Mouse (Mus musculus): ENCODE data around the gene Lactb. TPM values are rescaled to one million over a fixed set of nuclear protein-coding genes. Genes with fewer than 3 reads are reported as not detected.

Gene Lactb
- total RNA-seq, 2 experiments from 2014 or later, result 21.5 to 23.9 TPM

DNA sequence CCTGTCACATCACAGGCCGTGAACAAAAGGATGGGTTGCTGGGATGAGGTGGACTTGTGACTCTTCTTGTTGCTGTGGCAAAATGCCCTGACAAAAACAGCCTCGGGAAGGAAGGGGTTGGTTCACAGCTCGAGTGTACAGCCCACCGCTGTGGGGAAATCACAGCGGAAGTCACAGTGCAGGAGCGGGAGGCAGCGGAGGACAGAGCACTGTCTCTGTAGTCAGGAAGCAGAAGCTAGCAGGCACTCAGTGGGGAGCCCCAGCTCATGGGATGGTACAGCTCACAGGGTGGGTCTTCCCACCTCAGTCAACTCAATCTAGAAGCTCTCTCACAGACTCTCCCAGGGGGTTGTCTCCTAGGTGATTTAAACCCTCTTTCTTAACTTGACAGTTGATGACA is 10.1 kb upstream of the Lactb start:
- no peak for DNase-seq
- intact Hi-C loops (cut with DNase I), result no loop called here

DNA sequence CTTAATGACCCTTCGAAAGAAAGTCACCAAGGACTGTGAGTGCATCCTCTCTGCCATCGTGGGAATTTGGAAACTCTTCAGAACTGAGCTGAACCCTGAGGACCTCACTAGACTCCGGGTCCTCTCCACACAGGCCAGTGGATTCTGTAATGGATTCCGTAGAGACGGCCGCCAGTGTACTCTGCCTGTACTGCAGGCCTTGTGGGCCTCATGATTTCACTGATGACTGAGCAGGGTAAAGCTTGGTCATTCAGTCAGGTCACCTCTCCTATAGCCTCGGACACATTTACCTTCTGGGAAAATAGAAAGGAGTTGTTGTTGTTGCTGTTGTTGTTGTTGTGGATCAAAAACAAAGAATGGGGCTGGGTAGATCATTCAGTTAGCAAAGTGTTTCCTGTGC is 6.8 kb upstream of the Lactb start:
- no peak for DNase-seq
- intact Hi-C loops (cut with DNase I), result no loop called here

DNA sequence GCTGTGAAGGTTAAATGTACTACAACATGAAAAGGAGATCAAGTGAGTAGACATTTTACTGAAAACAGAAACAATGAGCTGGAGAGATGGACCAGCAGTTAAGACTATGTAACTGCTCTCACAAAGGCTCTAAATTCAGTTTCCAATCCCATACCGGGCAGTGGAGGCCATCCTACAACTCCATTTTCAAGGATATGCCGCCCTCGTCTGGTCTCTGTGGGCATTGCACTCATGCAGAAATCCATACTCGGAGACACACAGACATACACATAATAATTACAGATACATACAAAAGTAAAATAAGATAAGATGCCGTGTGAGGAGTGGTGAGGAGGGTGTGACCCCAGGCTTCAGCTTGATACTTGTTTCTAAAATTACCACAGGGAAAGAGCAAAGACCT is 5.2 kb upstream of the Lactb start:
- intact Hi-C loops (cut with DNase I), result no loop called here
- DNase-seq, result peak; percentile 53 to 78

DNA sequence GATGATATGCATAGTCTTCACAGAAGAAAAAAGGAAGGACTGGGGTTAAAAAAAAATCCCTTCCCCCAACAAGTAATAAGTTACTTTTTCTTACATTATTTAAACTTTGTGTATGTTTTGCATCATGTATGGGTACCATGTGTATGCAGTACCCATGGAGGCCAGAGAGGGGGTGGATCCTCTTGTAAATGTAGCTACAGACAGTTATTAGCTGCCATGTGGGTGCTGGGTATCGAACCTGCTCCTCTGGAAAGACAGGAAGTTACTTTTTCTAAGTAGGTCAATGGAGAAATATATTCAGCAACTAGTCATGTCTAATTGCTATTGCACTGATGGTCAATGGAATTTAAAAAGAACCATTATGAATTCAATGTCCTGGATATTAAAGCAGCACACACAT is 3.2 kb upstream of the Lactb start:
- intact Hi-C loops (cut with DNase I), result loop anchor here (5.0 kb wide), 1 partner anchor 466 kb away; the partner anchor contains the start of gene Fbxl22

DNA sequence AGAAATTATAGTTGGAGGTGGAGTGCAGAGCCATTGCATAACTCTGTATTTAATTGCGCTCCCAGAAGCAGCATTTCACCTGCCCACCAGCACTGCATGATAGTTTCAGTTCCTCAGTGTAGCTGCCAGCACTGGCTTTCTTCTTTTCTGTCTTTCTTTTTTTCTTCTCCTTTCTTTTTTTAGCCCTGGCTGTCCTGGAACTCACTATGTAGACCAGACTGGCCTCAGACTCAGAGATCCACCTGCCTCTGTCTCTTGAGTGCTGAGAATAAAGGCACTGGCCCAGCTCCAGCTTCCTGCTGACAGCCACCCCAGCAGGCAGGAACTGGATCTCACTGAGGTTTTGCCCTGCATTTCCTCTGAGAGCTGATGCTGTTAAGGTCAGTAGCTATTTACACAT is 2.7 kb upstream of the Lactb start:
- peak in 1 of 2 experiments; percentile 13 for DNase-seq
- intact Hi-C loops (cut with DNase I), result loop anchor here (5.0 kb wide), 1 partner anchor 466 kb away; the partner anchor contains the start of gene Fbxl22

More for the DNA sequence above, 3.2 kb upstream of the Lactb start:
- DNase-seq, result no peak

DNA sequence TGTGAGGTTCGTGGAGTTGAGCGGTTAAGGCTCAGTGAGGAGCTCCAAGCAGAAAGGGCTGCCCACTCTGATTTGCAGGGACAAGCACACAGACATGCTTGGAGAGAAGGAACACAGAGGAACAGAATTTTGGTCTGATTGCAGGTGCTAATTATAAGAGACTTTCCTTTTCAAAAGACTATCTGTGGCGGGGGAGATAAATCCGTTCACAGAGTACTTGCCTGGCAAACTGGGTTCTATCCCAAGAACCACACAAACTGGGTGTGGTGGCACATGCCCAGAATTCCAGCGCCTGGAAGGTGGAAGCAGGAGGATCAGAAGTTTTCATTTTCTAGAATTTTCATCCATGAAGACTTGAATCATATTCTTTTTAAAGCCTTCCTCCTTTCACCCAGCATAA is 1.8 kb upstream of the Lactb start:
- DNase-seq, result no peak
- intact Hi-C loops (cut with DNase I), result loop anchor here (5.0 kb wide), 1 partner anchor 465 kb away; the partner anchor contains the start of gene Fbxl22

DNA sequence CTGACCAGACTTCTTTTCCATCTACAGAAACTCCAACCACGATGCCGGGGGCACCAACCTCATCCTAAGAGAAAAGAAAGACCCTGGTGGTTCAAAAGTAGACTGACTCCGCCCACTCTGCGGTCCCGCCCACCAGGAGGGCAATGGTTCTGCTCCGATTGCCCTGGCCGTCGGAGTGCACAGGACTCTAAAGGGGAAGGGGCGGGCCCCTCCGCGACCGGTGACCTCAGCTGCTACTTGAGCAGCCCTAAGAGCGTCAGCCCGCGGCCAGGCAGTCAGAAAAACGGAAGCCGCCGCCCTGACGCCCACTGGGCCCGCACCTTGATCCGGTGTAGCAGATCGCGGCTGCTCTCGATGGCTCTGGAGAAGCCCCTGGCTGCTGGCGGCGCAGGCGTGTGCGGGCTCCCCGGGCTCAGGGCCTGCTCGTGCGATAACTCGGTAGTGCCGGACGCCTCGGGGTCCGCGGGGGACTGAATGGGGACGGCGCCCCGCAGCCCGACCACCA is 511 bp downstream of the Lactb start:
- intact Hi-C loops (cut with DNase I), result loop anchor here (2.0 to 5.0 kb wide), 2 partner anchors 28 to 462 kb away; partner anchors contain the start of genes Fbxl22 and Rps27l

DNA sequence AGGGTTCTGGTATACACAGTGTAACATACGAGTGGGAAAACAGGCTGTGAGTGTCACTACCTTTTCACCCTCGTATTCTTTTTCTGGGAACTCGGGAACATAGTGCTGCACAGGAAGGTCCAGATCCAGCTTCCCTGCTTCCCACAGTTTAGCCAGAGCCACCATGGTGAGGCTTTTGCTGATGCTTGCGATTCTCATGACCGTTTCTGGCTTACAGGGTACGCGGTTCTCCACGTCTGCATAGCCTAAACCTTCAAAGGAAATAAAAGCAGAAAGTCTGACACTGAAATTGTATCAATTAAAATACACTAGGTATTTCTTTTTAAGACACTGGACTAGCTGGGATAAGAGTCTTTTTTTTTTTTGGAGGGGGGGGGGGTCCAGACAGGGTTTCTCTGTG is 4.2 kb downstream of the Lactb start:
- DNase-seq, result no peak
- intact Hi-C loops (cut with DNase I), result no loop called here

More for the DNA sequence above, 511 bp downstream of the Lactb start:
- peak; percentile 72 to 73 for DNase-seq

DNA sequence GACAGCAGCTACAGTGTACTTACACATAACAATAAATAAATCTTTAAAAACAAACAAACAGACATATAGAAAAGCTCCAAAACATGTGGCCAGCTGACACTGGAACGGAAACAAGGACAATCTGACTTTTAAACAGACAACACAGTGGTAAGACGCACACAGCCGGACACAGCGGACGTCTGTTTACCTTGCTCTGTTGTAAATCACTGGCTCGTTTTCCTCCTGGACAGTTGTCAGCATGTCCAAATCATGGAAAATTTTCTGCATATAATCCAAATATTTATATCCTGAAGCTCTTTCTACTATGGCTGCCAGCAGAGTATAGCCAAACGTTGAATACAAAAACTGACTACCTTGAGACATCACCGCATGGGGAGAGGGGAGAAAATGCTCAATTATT is 7.8 kb downstream of the Lactb start:
- DNase-seq, result no peak
- intact Hi-C loops (cut with DNase I), result no loop called here

DNA sequence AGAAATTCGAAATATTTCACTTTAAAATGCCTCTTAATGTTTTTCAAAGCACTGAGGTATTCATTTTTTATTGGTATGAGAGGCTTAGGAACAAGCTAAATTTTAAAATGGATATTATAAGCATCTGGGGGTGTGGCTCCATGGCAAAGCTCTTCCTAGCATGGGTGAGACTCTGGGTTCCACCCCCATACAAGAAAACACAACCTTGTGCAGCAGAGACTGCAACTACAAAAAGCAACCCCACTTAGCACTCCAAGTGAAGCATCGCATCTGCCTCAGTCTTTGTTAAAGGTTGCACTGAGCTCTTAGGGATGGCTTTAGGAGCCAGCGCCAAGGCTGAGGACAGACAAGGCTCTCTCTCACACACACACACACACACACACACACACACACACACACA is 13.8 kb downstream of the Lactb start:
- DNase-seq, result no peak
- intact Hi-C loops (cut with DNase I), result no loop called here

DNA sequence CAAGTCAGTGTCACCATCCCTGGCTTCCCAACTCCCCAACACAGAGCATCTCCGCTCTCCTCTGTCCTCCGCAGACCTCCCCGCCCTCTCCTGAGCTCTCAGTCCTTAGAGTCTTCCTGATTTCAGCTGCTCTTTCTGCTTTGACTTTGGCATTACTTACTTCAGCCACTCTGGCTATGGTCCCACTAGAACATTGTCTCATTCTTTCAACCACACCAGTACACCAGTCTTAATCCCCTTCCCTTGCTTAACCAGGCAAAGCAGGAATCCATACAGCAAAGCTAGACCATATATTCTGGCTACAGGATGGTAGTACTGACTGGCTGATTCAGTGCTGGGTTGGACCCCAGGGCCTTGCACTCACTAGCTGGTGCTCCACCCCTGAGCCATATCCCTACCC is 17.8 kb downstream of the Lactb start:
- no peak for DNase-seq
- intact Hi-C loops (cut with DNase I), result no loop called here

DNA sequence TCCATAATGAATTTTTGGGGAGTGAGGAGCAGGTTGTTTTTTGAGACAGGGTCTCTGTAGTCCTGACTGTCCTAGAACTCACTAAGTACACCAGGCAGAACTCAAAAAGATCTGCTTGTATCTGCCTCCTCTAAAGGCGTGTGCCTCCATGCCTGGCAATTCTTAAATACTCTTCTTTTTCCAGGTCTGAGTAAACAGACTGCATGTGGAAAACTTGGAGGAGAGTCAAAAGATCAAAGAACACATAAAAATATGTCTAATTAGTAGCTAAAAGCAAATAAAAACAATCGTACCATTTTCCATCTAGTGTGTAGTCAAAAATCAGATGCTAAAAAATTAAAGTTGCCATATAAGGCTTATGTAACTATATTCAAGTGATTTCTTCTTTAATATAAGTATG is 22.4 kb downstream of the Lactb start:
- no peak for DNase-seq
- intact Hi-C loops (cut with DNase I), result no loop called here

DNA sequence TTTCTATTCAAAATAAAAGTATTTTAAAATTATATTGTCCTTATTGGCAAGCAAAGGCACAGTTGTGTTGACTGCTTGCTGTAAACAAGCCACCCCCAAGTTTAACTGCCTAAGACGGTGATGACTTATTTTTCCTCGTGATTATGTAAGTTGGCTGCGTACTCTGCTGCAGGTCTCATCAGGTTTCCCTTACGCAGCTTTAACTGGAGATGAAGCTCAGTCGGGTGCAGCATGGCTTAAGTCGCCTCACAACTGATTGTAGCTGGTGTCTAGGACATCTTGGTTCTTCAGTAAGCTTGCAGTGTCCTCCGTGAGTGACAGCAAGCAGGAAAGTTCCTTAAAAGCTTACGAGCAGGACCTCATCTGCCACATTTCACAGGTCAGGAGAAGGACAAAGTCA is 23.0 kb downstream of the Lactb start:
- intact Hi-C loops (cut with DNase I), result no loop called here

DNA sequence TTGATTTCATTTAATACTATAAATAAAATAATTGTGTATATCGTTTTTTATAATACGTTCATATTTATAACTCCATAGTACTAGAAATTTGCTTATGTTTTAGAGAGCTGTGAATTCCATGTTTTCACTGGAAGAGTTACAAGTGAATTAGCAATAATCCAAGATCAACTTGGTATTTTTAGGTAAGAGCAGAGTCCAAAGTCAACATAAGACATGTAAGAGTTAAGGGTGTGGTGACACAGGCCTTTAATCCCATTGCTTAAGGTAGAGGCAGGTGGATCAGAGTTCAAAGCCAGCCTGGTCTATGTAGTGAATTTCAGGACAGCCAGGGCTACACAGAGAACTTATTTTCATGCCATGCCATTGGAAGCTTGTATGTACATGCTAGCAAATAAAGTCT is 26.7 kb downstream of the Lactb start:
- intact Hi-C loops (cut with DNase I), result no loop called here

More for the DNA sequence above, 23.0 kb downstream of the Lactb start:
- no peak for DNase-seq

DNA sequence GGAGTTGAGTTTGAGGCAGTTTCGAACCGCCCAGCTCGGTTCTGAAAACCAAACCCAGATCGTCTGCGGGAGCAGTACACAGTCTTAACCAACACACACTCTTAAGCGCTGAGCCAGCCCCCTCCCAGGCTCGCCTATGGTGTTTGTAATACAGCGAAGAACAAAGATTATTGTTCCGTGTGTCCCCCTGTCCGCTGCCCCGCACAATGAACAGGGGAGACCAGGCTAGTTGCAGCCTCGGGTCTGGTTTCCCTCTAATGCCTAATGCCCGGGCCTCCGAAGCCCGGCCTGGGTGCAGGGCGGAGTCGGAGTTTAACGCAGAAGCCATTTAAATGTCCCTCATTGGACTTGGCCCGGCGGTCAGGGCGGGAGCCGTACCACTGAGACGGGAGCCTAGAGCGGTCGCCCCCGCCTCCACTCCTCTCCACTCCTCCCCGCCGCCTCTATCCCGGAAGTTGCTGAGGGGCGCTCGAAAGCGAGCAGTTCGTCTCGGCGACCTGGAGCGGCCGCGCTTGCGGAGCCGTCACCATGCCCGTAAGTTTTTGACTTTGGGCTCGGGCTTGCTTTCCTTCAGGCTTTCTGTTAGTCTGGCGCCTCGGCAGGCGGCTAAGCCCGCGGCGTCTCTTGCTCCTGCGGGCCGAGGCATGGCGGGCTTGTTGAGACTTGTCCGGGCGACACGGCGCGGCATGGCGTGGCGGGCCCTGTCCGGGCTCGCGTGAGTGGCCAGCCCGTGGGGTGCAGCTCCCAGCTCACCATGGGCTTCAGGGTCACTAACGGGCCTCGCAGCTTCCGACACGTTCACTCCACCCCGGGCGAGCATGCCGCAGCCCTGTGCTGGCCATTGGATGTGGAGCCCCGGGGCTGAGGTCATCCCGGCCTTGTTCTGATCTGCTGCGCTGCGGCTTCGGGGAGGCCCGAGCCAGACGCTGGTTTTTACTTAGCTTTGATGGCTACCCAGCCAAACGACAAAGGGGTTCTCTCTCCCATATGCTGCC is 29.3 kb downstream of the Lactb start, which contains the start of gene Rps27l:
TSS of gene Rps27l (plus strand) at position 440 of the 995 bp plus-strand sequence.
- intact Hi-C loops (cut with DNase I), result loop anchor here (2.0 kb wide), 1 partner anchor 29 kb away; the partner anchor contains the start of gene Lactb
- DNase-seq, result peak; percentile 95

More for the DNA sequence above, 26.7 kb downstream of the Lactb start:
- DNase-seq, result no peak

DNA sequence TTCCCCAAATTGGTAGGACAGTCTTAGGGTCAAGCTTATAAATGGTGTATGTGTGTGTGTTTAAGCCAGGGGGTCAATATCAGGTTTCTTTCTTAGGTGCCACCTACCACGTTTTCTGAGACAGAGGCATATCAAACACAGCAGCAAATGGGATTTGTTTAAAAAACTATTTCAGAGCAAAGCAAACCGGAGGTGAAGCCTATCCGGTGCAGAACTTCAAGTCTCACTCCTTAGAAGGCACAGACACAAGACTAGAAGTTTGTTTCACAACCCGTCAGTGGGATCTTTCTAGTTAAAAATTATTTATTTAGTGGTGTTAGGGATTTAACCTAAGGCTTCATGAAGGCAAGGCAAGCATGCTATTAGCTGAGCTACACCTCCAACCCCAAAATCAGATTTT is 30.1 kb downstream of the Lactb start:
- intact Hi-C loops (cut with DNase I), result no loop called here
- no peak for DNase-seq

DNA sequence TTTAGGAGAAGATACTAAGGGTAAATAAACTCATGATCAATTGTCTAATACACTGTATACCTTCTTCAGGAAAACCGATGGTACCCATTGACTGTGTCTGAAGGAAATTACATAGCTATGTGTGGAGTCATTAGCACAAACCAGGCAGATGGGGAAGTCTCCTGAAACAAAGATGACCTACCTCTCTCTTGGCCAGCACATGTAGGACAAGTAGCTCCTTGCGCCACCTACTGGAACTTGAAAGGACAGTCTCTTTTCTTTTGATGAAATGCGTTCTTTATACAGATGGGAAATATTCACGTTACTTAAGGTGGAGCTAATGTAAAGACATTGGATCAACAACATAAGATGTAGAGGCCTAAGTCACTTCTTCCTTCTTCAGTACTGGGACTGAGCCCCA is 36.4 kb downstream of the Lactb start:
- peak in 1 of 2 experiments; percentile 23 for DNase-seq

DNA sequence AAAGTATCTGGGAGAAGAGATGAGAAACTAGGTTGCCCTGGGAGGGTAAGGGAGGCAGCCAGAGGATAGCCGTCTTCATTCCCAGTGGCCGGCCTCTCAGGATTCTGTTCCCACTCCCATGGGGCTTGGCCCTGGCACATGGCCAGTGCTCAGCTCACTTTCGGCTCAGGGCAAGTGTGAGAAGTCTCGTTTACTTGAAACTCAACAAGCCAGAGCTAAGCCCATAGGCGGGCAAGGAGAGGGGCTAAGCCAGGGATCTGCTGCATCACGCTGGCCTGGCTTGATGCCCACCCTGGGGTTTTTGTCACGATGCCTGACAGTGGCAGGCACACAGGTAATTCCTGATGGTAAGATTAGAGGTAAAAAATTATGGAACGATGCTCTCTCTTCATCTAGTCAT is 37.8 kb downstream of the Lactb start:
- peak in 1 of 2 experiments; percentile 57 for DNase-seq
- intact Hi-C loops (cut with DNase I), result loop anchor here (5.0 to 10.0 kb wide), 3 partner anchors 80 to 233 kb away; no protein-coding TSS in a partner anchor

More for the DNA sequence above, 36.4 kb downstream of the Lactb start:
- intact Hi-C loops (cut with DNase I), result loop anchor here (1.0 to 10.0 kb wide), 4 partner anchors 82 to 293 kb away; no protein-coding TSS in a partner anchor

DNA sequence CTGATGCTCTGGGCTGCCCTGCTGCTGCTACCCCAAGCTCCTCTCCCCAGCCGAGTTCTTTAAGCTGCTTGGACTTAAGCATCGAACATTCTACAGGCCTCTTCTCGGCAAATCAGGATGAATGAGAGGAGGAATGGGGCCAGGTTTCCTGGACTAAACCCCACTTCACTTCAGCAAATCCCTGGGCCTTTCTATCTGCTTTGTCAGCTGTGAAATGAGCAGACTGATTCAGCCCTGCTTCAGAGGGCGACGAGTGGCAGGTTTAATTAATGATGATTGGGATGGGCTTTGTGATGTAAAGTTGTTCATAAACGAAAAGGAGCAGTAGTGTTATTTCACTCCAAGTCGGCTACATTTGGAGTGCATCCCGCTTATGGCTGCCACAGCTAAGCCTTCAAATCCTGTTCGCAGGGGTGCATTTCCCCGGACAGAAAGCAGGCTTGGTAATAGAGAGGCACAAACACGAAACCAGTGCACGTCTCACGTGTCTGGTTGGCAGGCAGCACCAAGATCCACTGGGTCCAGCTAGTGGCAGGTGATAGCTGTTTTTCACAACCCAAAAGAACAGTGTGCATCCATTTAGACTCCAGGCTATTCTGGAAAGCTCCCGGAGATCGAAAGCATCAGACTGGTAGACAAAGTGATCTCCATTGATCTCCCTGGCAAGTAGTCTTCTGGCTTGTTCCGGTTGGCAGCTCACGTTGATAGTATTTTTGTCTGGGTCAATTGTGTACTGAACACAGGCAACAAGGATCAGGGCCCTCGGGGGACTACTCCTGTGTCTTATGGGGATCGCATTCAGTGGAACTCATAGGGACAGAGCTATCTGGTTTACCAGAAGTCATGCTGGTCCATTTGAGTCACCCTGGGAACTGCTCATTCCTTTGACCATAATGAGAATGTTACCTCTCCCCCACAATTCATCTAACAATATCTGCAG is 41.1 kb downstream of the Lactb start:
- intact Hi-C loops (cut with DNase I), result loop anchor here (10.0 kb wide), 1 partner anchor 229 kb away; no protein-coding TSS in a partner anchor
- no peak for DNase-seq

DNA sequence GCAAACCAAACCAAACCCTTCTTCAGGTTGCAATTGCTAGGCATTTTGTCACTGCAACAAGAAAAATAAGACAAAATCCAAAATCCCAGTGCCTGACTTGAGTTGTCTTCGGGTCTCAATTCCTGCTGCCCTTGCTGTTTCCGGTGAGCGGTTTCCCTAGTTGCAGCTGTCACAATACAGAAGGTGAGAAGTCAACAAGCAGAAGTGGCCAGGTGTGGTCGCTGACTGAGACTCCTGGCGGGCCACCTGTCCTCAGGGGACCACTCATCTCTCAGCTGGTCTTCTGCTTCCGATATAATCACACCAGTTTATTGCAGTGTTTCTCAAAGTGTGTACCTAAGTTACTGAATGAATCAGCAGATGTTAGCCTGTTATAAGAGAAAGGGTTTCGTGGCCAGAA is 44.9 kb downstream of the Lactb start:
- intact Hi-C loops (cut with DNase I), result loop anchor here (10.0 kb wide), 1 partner anchor 226 kb away; no protein-coding TSS in a partner anchor
- DNase-seq, result no peak
